Mouse (Mus musculus) midbrain, embryonic 10.5 days (tissue): ENCODE measurements around the gene Galnt7. TPM values are rescaled to one million over a fixed set of nuclear protein-coding genes. Genes with fewer than 3 reads are reported as not detected.

ENCODE experiments used
- DNase-seq: peaks from one replicate; pipeline ENCODE4 v3.0.0-alpha.2; 2017; ENCODE audit warnings: low spot score
- H3K27ac ChIP-seq: fragments of 300-500 bp; sonication (generic); replicated peaks from 2 replicates; pipeline ENCODE4 v1.5.1; 2016; ENCODE audit warnings: mild to moderate bottlenecking
- H3K27me3 ChIP-seq: fragments of 300-500 bp; sonication (generic); 2 replicates; pipeline ENCODE4 v1.6.1; 2016; ENCODE audit warnings: low read depth, mild to moderate bottlenecking; ENCODE audit not compliant: poor library complexity, severe bottlenecking
- H3K36me3 ChIP-seq: fragments of 300-500 bp; sonication (generic); 2 replicates; pipeline ENCODE4 v1.6.1; 2016; ENCODE audit warnings: mild to moderate bottlenecking, moderate library complexity
- H3K4me1 ChIP-seq: fragments of 300-500 bp; sonication (generic); 2 replicates; pipeline ENCODE4 v1.6.1; 2016
- H3K4me3 ChIP-seq: fragments of 300-500 bp; sonication (generic); 2 replicates; pipeline ENCODE4 v1.5.1; 2016; ENCODE audit warnings: mild to moderate bottlenecking, moderate library complexity
- H3K9me3 ChIP-seq: fragments of 300-500 bp; sonication (generic); replicated peaks from 2 replicates; pipeline ENCODE4 v1.6.1; 2016; ENCODE audit warnings: mild to moderate bottlenecking
- WGBS: fragments of 180-500 bp; shearing (Covaris S2); methylation state at CpG from one replicate; pipeline ENCODE4 v1.1.7; 2016; 5-methylcytosine and 5-hydroxymethylcytosine counted together
- polyA plus RNA-seq: library from polyadenylated mRNA; unstranded; fragments of >200 nt; fragmentation: Nextera tagmentation; extraction: Ambion mirVana; gene quantifications from 2 replicates; pipeline ENCODE4 v1.2.1, GENCODE M21; 2016

Gene Galnt7
- polyA plus RNA-seq, 1 experiment from 2014 or later = 23.6 TPM

DNA sequence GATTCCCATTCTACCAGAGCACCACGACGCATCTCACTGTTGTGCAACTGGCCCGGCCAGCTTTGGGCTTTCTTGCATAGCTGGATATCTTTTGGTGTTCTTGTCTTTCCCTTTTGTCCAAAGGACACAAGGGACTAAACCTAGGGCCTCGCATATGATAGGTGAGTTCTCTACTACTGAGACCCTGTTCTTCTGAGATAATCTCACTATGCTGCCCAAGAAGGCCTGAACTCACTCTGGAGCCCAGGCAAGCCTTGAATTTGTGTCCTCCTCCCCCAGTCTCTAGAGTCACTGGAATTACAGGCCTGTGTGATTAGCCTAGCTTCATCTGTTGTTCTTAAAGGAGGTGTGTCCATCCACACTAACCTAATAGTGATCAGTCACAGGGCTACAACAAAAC, 61.2 kb downstream of the Galnt7 start:
- DNase-seq = no peak
- Histone ChIP-seq H3K36me3 (no peaks in the 10 kb centered on the region), H3K27ac (no peak overlapping the region), H3K4me3 (no peak overlapping the region), H3K4me1 (peaks cover 11% of the 10 kb centered on the region), H3K27me3 (no peaks in the 10 kb centered on the region), H3K9me3 (no peaks in the 10 kb centered on the region)
- WGBS = 95% methylated on average over 4 of the region's 4 CpGs

- H3K27ac ChIP-seq = no peak overlapping the region
- WGBS = 88% methylated on average over 8 of the region's 8 CpGs
- no peak overlapping the region for H3K4me3 ChIP-seq
- H3K4me1 ChIP-seq = peaks cover 16% of the 10 kb centered on the region
- no peaks in the 10 kb centered on the region for H3K27me3 ChIP-seq
- DNase-seq = no peak
- no peaks in the 10 kb centered on the region for H3K9me3 ChIP-seq
- no peaks in the 10 kb centered on the region for H3K36me3 ChIP-seq
Measured at GRCm38 (mm10) chr8:57590015-57590414, 62.8 kb downstream of the Galnt7 start.

- Histone ChIP-seq H3K27ac (no peak overlapping the region), H3K36me3 (no peaks in the 10 kb centered on the region), H3K4me3 (no peak overlapping the region), H3K9me3 (no peaks in the 10 kb centered on the region), H3K4me1 (peaks cover 12% of the 10 kb centered on the region), H3K27me3 (no peaks in the 10 kb centered on the region)
- WGBS = 94% methylated on average over 9 of the region's 9 CpGs
- no peak for DNase-seq
Measured at GRCm38 (mm10) chr8:57589176-57589575, 63.7 kb downstream of the Galnt7 start.

DNA sequence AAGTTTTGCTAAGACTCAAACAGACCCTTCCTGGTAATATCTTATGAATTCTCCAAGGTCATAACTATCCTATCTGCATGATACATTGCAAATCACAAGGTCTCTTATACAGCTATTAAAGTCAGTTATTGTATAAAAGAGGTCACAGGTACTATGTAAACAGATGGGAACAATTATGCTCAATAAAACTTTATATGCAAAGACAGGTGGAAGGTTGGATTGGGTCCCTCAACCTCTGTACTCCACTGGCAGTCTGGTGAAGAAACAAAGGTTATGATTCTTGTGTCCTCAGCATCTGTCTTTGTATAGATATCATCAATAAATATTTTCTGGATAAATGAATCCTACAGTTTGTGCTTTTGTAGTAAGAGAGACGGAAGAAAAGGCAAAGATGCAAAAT, 64.2 kb downstream of the Galnt7 start:
- no peak for DNase-seq
- H3K4me3 ChIP-seq = no peak overlapping the region
- no peaks in the 10 kb centered on the region for H3K27me3 ChIP-seq
- no peaks in the 10 kb centered on the region for H3K36me3 ChIP-seq
- H3K27ac ChIP-seq = no peak overlapping the region
- no peaks in the 10 kb centered on the region for H3K9me3 ChIP-seq
- H3K4me1 ChIP-seq = peaks cover 12% of the 10 kb centered on the region
- WGBS = 93% methylated on average over 1 of the region's 1 CpGs

- DNase-seq = no peak
- H3K27ac ChIP-seq = no peak overlapping the region
- 79% methylated on average over 4 of the region's 4 CpGs for WGBS
- no peak overlapping the region for H3K4me3 ChIP-seq
- H3K9me3 ChIP-seq = no peaks in the 10 kb centered on the region
- H3K36me3 ChIP-seq = 0 out of 2 replicates have a peak, but pooled peaks cover under 1% of the 10 kb centered on the region
- H3K4me1 ChIP-seq = peaks cover 12% of the 10 kb centered on the region
- H3K27me3 ChIP-seq = no peaks in the 10 kb centered on the region
Measured at GRCm38 (mm10) chr8:57586667-57587066, 66.2 kb downstream of the Galnt7 start.

GRCm38 (mm10) chr8:57585831-57586230, 67.0 kb downstream of the Galnt7 start:
- no peaks in the 10 kb centered on the region for H3K27me3 ChIP-seq

DNA sequence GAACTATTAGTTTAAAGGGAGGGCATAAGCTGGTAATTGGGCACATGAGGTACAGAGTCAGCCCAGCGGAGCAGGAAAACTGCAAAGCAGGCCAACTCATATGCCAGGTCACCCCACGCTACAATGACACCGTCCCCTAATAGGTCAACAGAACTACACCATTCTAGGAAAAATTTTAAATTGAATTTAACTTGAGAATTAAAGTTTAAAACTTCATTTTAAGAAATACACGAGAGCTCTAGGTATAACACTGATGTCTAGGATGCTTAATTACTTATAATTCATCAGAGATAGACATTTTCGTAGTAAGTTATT, 67.7 kb downstream of the Galnt7 start:
- 97% methylated on average over 5 of the region's 5 CpGs for WGBS
- H3K4me3 ChIP-seq = no peak overlapping the region
- no peaks in the 10 kb centered on the region for H3K27me3 ChIP-seq
- no peaks in the 10 kb centered on the region for H3K9me3 ChIP-seq
- H3K4me1 ChIP-seq = peaks cover 12% of the 10 kb centered on the region
- no peak for DNase-seq
- 0 out of 2 replicates have a peak, but pooled peaks cover 2% of the 10 kb centered on the region for H3K36me3 ChIP-seq
- H3K27ac ChIP-seq = no peak overlapping the region

More at GRCm38 (mm10) chr8:57585831-57586230, 67.0 kb downstream of the Galnt7 start:
- H3K9me3 ChIP-seq = no peaks in the 10 kb centered on the region
- H3K4me3 ChIP-seq = no peak overlapping the region
- H3K27ac ChIP-seq = no peak overlapping the region
- peaks cover 12% of the 10 kb centered on the region for H3K4me1 ChIP-seq
- DNase-seq = no peak
- H3K36me3 ChIP-seq = 0 out of 2 replicates have a peak, but pooled peaks cover 2% of the 10 kb centered on the region
- 83% methylated on average over 3 of the region's 3 CpGs for WGBS

- Histone ChIP-seq H3K4me3 (no peak overlapping the region), H3K27me3 (no peaks in the 10 kb centered on the region), H3K27ac (no peak overlapping the region), H3K36me3 (0 out of 2 replicates have a peak, but pooled peaks cover 2% of the 10 kb centered on the region), H3K4me1 (peaks cover 12% of the 10 kb centered on the region), H3K9me3 (no peaks in the 10 kb centered on the region)
- DNase-seq = no peak
- WGBS = 91% methylated on average over 8 of the region's 8 CpGs
Measured at GRCm38 (mm10) chr8:57584416-57585127, 68.3 kb downstream of the Galnt7 start.

- H3K9me3 ChIP-seq = no peaks in the 10 kb centered on the region
- H3K4me3 ChIP-seq = no peak overlapping the region
- DNase-seq = no peak
- H3K27me3 ChIP-seq = no peaks in the 10 kb centered on the region
- 86% methylated on average over 6 of the region's 6 CpGs for WGBS
- no peak overlapping the region for H3K27ac ChIP-seq
- 0 out of 2 replicates have a peak, but pooled peaks cover 2% of the 10 kb centered on the region for H3K36me3 ChIP-seq
- peaks cover 9% of the 10 kb centered on the region for H3K4me1 ChIP-seq
Measured at GRCm38 (mm10) chr8:57579845-57580244, 73.0 kb downstream of the Galnt7 start.

GRCm38 (mm10) chr8:57577301-57577700, 75.5 kb downstream of the Galnt7 start:
- H3K4me1 ChIP-seq = peaks cover 9% of the 10 kb centered on the region
- WGBS = 85% methylated on average over 5 of the region's 5 CpGs
- H3K36me3 ChIP-seq = 0 out of 2 replicates have a peak, but pooled peaks cover 3% of the 10 kb centered on the region
- H3K9me3 ChIP-seq = no peaks in the 10 kb centered on the region
- H3K4me3 ChIP-seq = no peak overlapping the region
- no peak for DNase-seq
- H3K27ac ChIP-seq = no peak overlapping the region
- H3K27me3 ChIP-seq = no peaks in the 10 kb centered on the region

DNA sequence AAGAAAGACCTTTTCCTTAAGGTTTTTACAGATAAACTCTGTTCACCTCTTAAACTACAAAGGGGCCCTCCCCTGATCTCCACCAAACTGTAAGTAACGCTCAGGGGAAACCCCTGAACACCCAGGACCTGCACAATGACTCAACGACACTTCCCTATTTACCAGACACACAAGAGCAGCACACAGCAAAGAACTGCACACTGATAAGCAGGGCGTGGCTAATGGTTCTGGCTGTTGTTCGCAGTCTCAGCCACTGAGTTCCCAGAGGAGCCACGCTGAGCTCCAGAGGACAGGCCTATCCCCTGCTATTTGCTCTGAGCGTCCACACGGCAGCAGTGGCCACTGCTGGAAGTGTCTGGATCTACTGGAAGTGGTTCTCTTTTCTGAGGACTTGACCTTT, 76.6 kb downstream of the Galnt7 start:
- H3K4me3 ChIP-seq = no peak overlapping the region
- 0 out of 2 replicates have a peak, but pooled peaks cover 3% of the 10 kb centered on the region for H3K36me3 ChIP-seq
- H3K27me3 ChIP-seq = no peaks in the 10 kb centered on the region
- H3K9me3 ChIP-seq = no peaks in the 10 kb centered on the region
- 0 out of 2 replicates have a peak overlapping the region, but pooled peaks have one; percentile 2 for H3K27ac ChIP-seq
- peak; percentile 41 for DNase-seq
- 49% methylated on average over 7 of the region's 7 CpGs for WGBS
- H3K4me1 ChIP-seq = peaks cover 9% of the 10 kb centered on the region

- Histone ChIP-seq H3K27ac (no peak overlapping the region), H3K27me3 (no peaks in the 10 kb centered on the region), H3K4me3 (no peak overlapping the region), H3K36me3 (0 out of 2 replicates have a peak, but pooled peaks cover 3% of the 10 kb centered on the region), H3K4me1 (peaks cover 9% of the 10 kb centered on the region), H3K9me3 (no peaks in the 10 kb centered on the region)
- DNase-seq = no peak
- 87% methylated on average over 9 of the region's 9 CpGs for WGBS
Measured at GRCm38 (mm10) chr8:57575336-57575735, 77.5 kb downstream of the Galnt7 start.

DNA sequence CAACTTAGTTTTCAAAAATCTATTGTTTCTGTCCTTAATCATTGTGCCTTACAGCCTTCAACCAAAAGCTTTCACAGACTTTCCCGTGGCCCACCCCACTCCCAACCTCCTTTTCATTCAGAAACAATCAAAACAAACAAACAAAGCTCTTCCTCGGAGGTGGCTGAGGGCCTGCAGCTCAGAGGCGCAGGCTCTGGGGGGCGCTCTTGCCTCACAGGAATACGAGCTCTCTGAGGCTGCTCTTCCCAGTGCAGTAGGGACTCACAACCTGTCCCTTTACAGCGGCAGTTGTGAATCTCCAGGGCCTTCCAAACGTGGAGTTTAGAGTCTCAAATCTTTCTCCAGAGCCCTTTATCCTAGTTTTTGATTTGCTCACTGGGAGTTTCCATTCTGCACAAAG, 78.4 kb downstream of the Galnt7 start:
- Histone ChIP-seq H3K36me3 (0 out of 2 replicates have a peak, but pooled peaks cover 3% of the 10 kb centered on the region), H3K4me1 (peaks cover 11% of the 10 kb centered on the region), H3K4me3 (no peak overlapping the region), H3K27me3 (no peaks in the 10 kb centered on the region), H3K9me3 (no peaks in the 10 kb centered on the region), H3K27ac (no peak overlapping the region)
- 10% methylated on average over 7 of the region's 7 CpGs for WGBS
- DNase-seq = peak; percentile 73
